Mouse (Mus musculus) stomach, postnatal 0 days (tissue): ENCODE measurements around the gene Rrbp1. TPM values are rescaled to one million over a fixed set of nuclear protein-coding genes. Genes with fewer than 3 reads are reported as not detected.

Source experiments
- ATAC-seq: fragments of 200-750 bp; cut with Nextera tagmentation; 2 replicates; pipeline ENCODE4 v1.8.0; 2017; ENCODE audit not compliant: low FRiP score, low TSS enrichment
- DNase-seq: peaks from one replicate; pipeline ENCODE4 v3.0.0-alpha.2; 2016; ENCODE audit warnings: low spot score
- H3K27ac ChIP-seq: fragments of 300-500 bp; sonication (generic); replicated peaks from 2 replicates; pipeline ENCODE4 v1.5.1; 2014; ENCODE audit warnings: mild to moderate bottlenecking, control low read depth
- H3K27me3 ChIP-seq: fragments of 300-500 bp; sonication (generic); 2 replicates; pipeline ENCODE4 v1.6.1; 2014; ENCODE audit warnings: low read length; ENCODE audit not compliant: control insufficient read depth, insufficient read depth
- H3K36me3 ChIP-seq: fragments of 300-500 bp; sonication (generic); 2 replicates; pipeline ENCODE4 v1.6.1; 2014; ENCODE audit warnings: low read length, mixed read lengths; ENCODE audit not compliant: control insufficient read depth, insufficient read depth
- H3K4me1 ChIP-seq: fragments of 300-500 bp; sonication (generic); replicated peaks from 2 replicates; pipeline ENCODE4 v1.6.1; 2014; ENCODE audit warnings: antibody characterized with exemption; ENCODE audit not compliant: control insufficient read depth, insufficient read depth
- H3K4me2 ChIP-seq: fragments of 300-500 bp; sonication (generic); replicated peaks from 2 replicates; pipeline ENCODE4 v1.6.1; 2014; ENCODE audit warnings: low read depth, mild to moderate bottlenecking, control low read depth, moderate library complexity
- H3K4me3 ChIP-seq: fragments of 300-500 bp; sonication (generic); 2 replicates; pipeline ENCODE4 v1.5.1; 2014; ENCODE audit warnings: low read depth, low read length, control low read depth
- H3K9ac ChIP-seq: fragments of 300-500 bp; sonication (generic); 2 replicates; pipeline ENCODE4 v1.6.1; 2014; ENCODE audit warnings: mild to moderate bottlenecking, low read length, control low read depth, mixed read lengths
- H3K9me3 ChIP-seq: fragments of 300-500 bp; sonication (generic); 2 replicates; pipeline ENCODE4 v1.6.1; 2016; ENCODE audit warnings: low read length; ENCODE audit not compliant: control insufficient read depth
- CTCF ChIP-seq: IDR thresholded peaks from 2 replicates; pipeline ENCODE4 v1.5.1; 2016; ENCODE audit warnings: antibody characterized with exemption, low read depth, mild to moderate bottlenecking, moderate library complexity
- EP300 ChIP-seq: optimal IDR thresholded peaks from 2 replicates; pipeline ENCODE3; 2016; ENCODE audit warnings: antibody characterized with exemption
- WGBS: fragments of 180-500 bp; shearing (Covaris S2); extraction: QIAGEN DNeasy Blood & Tissue Kit; methylation state at CpG from one replicate; pipeline ENCODE4 v1.1.7; 2014; 5-methylcytosine and 5-hydroxymethylcytosine counted together
- polyA plus RNA-seq: library from polyadenylated mRNA; unstranded; fragments of >200 nt; fragmentation: Nextera tagmentation; extraction: Ambion mirVana; gene quantifications from 2 replicates; pipeline ENCODE4 v1.2.1, GENCODE M21; 2015

The Rrbp1 gene
- polyA plus RNA-seq, 1 experiment from 2014 or later, result 69.0 TPM

DNA sequence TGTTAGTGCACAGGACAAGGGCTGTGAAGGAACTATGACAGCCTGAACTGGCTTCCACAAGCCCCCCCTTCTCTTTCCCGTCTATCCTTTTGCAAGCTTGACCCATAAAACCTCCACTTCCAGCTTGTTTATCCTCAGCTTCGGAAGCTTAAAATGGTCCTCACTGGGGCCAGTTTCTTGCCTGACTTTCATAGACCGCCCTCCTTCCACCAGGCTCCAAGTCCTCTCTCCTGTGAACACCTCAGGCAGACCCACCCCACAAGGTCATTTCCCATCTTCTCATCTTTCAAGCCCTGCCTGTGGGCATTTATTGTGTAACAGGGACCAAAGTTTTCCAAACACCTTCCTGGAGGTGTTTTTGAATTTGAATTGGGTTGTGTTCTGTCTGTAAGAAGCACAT is 11.4 kb upstream of the Rrbp1 start:
- no peaks in the 10 kb centered on the region for H3K36me3 ChIP-seq
- H3K27ac ChIP-seq, result no peak overlapping the region
- WGBS, result 70% methylated on average over 3 of the region's 3 CpGs
- no peaks in the 10 kb centered on the region for H3K4me1 ChIP-seq
- TF ChIP-seq EP300 (no peak), CTCF (no peak)
- ATAC-seq, result no peak
- H3K9ac ChIP-seq, result no peak overlapping the region
- H3K4me2 ChIP-seq, result no peak overlapping the region
- no peak for DNase-seq
- no peaks in the 10 kb centered on the region for H3K9me3 ChIP-seq
- no peak overlapping the region for H3K4me3 ChIP-seq
- H3K27me3 ChIP-seq, result no peaks in the 10 kb centered on the region

DNA sequence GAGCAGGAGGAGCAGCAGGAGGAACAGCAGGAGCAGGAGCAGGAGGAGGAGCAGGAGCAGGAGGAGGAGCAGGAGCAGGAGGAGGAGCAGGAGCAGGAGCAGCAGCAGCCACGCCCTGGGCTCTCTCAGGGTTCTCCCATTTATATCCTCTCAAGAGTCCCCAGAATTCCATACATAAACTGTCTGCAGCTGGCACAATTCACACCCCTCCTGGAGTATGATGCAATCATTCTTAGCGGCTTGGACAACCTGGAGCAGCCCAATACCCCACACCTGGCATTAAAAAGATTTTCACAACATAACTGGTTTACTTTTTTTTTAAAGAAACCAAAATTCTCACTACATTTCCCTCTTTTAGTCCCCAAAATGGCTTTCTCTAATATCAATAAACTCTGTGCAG is 8.9 kb upstream of the Rrbp1 start:
- no peak overlapping the region for H3K27ac ChIP-seq
- no peaks in the 10 kb centered on the region for H3K27me3 ChIP-seq
- no peak for DNase-seq
- no peak for TF ChIP-seq EP300
- TF ChIP-seq CTCF, result no peak
- no peak overlapping the region for H3K9ac ChIP-seq
- no peak overlapping the region for H3K4me3 ChIP-seq
- no peak for ATAC-seq
- no peak overlapping the region for H3K4me2 ChIP-seq
- no peaks in the 10 kb centered on the region for H3K4me1 ChIP-seq
- 57% methylated on average over 2 of the region's 2 CpGs for WGBS
- no peaks in the 10 kb centered on the region for H3K9me3 ChIP-seq
- no peaks in the 10 kb centered on the region for H3K36me3 ChIP-seq

DNA sequence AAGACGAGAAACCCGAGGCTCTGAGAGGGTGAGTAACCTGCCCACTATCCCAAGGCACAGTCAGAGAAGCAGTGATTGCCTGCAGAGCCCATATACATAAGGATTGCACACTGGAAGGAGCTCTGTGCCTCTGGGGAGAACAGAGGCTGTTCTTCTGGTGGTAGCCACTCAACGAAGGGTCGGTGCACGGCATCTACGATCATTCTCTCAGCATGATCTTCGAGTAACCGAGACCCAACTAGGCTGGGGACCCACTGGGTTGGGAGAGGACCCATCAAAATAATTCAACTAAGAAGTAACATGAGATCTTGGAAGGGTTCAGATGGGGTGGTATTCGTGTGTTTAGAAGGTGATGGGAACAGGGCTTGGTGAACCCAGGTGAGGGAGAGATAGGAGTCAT is 4.8 kb upstream of the Rrbp1 start:
- no peaks in the 10 kb centered on the region for H3K9me3 ChIP-seq
- H3K4me2 ChIP-seq, result no peak overlapping the region
- TF ChIP-seq CTCF (no peak), EP300 (no peak)
- H3K36me3 ChIP-seq, result no peaks in the 10 kb centered on the region
- no peaks in the 10 kb centered on the region for H3K27me3 ChIP-seq
- H3K4me3 ChIP-seq, result no peak overlapping the region
- ATAC-seq, result no peak
- H3K4me1 ChIP-seq, result no peaks in the 10 kb centered on the region
- no peak overlapping the region for H3K9ac ChIP-seq
- WGBS, result 86% methylated on average over 9 of the region's 9 CpGs
- H3K27ac ChIP-seq, result no peak overlapping the region
- DNase-seq, result no peak

DNA sequence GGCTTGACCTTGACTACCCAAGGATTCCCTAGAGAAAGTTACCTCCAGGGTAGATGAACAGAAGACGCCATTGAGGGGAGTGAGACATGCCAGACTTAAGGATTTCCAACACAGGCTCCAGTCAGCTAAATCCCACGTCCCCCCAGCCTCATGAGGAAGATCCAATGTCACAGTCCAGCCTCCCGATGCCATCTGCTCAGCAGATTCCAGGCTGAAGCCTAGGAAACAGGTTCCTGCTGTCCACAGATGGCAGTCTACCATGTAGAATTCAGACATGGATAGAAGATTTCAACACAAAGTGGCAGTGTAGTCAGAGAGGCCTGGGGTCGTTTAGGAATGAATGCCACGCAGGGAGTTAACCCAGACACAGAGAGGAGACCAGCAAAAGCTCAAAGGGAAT is 3.4 kb upstream of the Rrbp1 start:
- Histone ChIP-seq H3K36me3 (no peaks in the 10 kb centered on the region), H3K4me1 (no peaks in the 10 kb centered on the region), H3K27ac (no peak overlapping the region), H3K27me3 (no peaks in the 10 kb centered on the region), H3K4me3 (no peak overlapping the region), H3K4me2 (no peak overlapping the region), H3K9ac (no peak overlapping the region), H3K9me3 (no peaks in the 10 kb centered on the region)
- no peak for DNase-seq
- no peak for ATAC-seq
- TF ChIP-seq CTCF, result no peak
- no peak for TF ChIP-seq EP300
- 62% methylated on average over 5 of the region's 5 CpGs for WGBS

DNA sequence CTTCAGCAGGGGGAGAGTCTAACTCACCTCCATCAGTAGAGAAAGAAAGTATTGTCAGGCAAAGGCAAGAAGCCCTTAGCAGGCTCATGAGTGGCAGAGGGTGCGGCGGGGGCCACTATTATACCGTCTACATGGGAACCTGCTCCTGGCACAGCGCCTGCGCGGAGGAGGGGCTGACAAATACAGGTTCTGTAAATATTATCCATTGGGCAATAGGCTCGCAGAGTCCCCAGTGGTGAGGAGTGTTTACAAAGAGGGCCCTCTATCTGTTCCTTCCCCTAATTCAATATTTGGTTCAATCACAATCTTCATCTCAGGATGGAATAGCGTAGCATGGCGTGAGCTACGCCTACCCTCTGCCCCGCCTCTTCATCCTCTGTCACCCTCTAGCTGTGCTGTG is 3.0 kb upstream of the Rrbp1 start:
- H3K4me3 ChIP-seq, result no peak overlapping the region
- DNase-seq (peak; percentile 65), ATAC-seq (no peak)
- H3K9ac ChIP-seq, result no peak overlapping the region
- no peak overlapping the region for H3K27ac ChIP-seq
- H3K27me3 ChIP-seq, result no peaks in the 10 kb centered on the region
- no peak overlapping the region for H3K4me2 ChIP-seq
- TF ChIP-seq EP300 (no peak), CTCF (no peak)
- no peaks in the 10 kb centered on the region for H3K9me3 ChIP-seq
- 54% methylated on average over 11 of the region's 11 CpGs for WGBS
- no peaks in the 10 kb centered on the region for H3K36me3 ChIP-seq
- H3K4me1 ChIP-seq, result no peaks in the 10 kb centered on the region; the same call in 1 of the 2 replicates

DNA sequence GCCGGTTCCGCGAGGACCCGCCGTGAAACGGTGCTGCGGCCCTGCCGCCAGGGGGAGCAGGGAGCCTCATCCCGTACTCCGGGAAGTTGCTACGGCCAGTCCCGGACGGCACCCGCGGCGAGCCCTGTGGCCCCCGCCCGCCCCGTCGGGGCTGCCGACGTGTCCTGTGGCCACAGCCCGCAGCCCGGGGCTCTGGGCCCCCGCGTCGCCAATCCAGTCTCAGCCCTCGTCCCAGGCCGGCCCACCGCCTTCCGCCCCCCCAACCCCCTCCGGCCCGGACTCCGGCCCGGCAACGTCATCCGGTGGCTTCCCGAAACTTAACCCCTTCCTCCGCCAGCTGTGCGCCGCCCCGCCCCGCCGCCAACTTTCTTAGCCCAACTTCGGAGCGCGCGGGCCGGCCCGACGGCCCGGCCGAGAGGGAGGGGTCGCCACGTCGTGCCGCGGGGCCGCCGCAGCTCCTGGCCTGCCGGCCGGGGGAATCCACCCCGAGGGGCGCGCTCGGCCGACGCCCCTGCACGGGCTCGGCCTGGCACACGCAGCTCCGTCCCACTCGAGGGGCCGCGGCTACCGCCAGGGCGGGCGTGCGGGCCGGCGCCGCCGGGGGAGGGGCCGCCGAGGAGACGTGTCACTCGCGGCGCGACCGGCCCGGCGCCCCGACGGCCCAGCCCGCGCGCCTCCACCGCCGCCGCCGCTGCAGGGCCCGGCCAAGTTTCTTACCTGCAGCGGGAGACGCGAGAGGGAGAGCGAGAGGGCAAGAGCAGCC is 600 bp downstream of the Rrbp1 start:
- H3K9me3 ChIP-seq, result no peaks in the 10 kb centered on the region
- TF ChIP-seq CTCF (peak; percentile 82), EP300 (peak; percentile 45)
- peak overlapping the region; percentile 99 for H3K9ac ChIP-seq
- no peaks in the 10 kb centered on the region for H3K27me3 ChIP-seq
- H3K4me2 ChIP-seq, result peak overlapping the region; percentile 82
- DNase-seq, result peak; percentile 91
- peak overlapping the region; percentile 95 for H3K4me3 ChIP-seq
- peaks cover 6% of the 10 kb centered on the region; the same call in 1 of the 2 replicates for H3K4me1 ChIP-seq
- WGBS, result under 1% methylated on average over 60 of the region's 107 CpGs
- peak; percentile 60 for ATAC-seq
- H3K36me3 ChIP-seq, result no peaks in the 10 kb centered on the region
- H3K27ac ChIP-seq, result peak overlapping the region; percentile 99
